Comparison of ENCODE assay signal across 28 mouse cellular contexts in the genomic region with DNA sequence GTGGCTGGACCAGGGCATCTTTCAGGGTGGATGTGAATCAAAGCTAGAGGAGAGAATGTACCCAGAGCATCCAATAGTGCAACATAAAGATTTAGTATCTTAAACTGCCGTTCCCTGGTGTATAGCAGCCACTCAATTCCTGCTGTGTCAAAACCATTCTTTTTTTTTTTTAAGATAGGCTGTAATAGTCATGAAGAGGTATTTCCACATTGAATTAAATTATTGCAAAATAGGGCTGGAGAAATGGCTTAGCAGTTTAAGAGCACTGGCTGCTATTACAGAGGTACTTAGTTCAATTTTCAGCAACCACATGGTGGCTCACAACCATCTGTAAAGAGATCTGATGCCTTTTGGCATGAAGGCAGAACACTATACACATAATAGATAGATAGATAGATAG.
"Had no signal": no experiment of that assay in that cellular context is flagged by ENCODE, and none has a peak within 500 bp of the region (broad histone marks: within the 10 kb centered on the region; RNA-seq: fewer than 3 reads in every experiment).

No protein-coding gene starts in this region.

- H3K4me1 ChIP-seq: embryonic facial prominence, embryonic 10.5 days; embryonic facial prominence, embryonic 12.5 days; embryonic facial prominence, embryonic 13.5 days; embryonic facial prominence, embryonic 15.5 days; forebrain, embryonic 10.5 days; forebrain, embryonic 12.5 days; forebrain, embryonic 13.5 days; forebrain, embryonic 15.5 days had no signal

- H3K27ac ChIP-seq: embryonic facial prominence, embryonic 10.5 days; embryonic facial prominence, embryonic 12.5 days; embryonic facial prominence, embryonic 13.5 days; embryonic facial prominence, embryonic 15.5 days; forebrain, embryonic 10.5 days; forebrain, embryonic 12.5 days; forebrain, embryonic 13.5 days; forebrain, embryonic 15.5 days; gastrocnemius, adult 2 months had no signal

- H3K36me3 ChIP-seq: embryonic facial prominence, embryonic 10.5 days; embryonic facial prominence, embryonic 12.5 days; embryonic facial prominence, embryonic 13.5 days; embryonic facial prominence, embryonic 15.5 days; forebrain, embryonic 10.5 days; forebrain, embryonic 12.5 days; forebrain, embryonic 15.5 days had no signal

- H3K4me2 ChIP-seq: embryonic facial prominence, embryonic 12.5 days; embryonic facial prominence, embryonic 13.5 days; embryonic facial prominence, embryonic 15.5 days; forebrain, embryonic 12.5 days; forebrain, embryonic 13.5 days; forebrain, embryonic 15.5 days had no signal

- ATAC-seq: forebrain, embryonic 13.5 days; forebrain, embryonic 14.5 days; forebrain, embryonic 15.5 days; forebrain, embryonic 16.5 days; forebrain, postnatal 0 days had no signal

- H3K9me3 ChIP-seq: embryonic facial prominence, embryonic 10.5 days; embryonic facial prominence, embryonic 12.5 days; embryonic facial prominence, embryonic 13.5 days; embryonic facial prominence, embryonic 15.5 days; forebrain, embryonic 10.5 days; forebrain, embryonic 12.5 days; forebrain, embryonic 13.5 days; forebrain, embryonic 15.5 days had no signal

- H3K9ac ChIP-seq: embryonic facial prominence, embryonic 12.5 days; embryonic facial prominence, embryonic 13.5 days; embryonic facial prominence, embryonic 15.5 days; forebrain, embryonic 12.5 days; forebrain, embryonic 13.5 days; forebrain, embryonic 15.5 days; forebrain, postnatal 0 days had no signal

- H3K4me3 ChIP-seq: embryonic facial prominence, embryonic 10.5 days; embryonic facial prominence, embryonic 12.5 days; embryonic facial prominence, embryonic 13.5 days; embryonic facial prominence, embryonic 15.5 days; erythroblast, embryonic 14.5 days; forebrain, embryonic 10.5 days; forebrain, embryonic 12.5 days; forebrain, embryonic 13.5 days; forebrain, embryonic 15.5 days; gastrocnemius, adult 2 months had no signal

- H3K27me3 ChIP-seq: embryonic facial prominence, embryonic 12.5 days; embryonic facial prominence, embryonic 13.5 days; embryonic facial prominence, embryonic 15.5 days; forebrain, embryonic 12.5 days; forebrain, embryonic 13.5 days; forebrain, embryonic 15.5 days had no signal

- DNase-seq: cerebellum, adult 2 months; cerebellum, adult 8-10 months; cerebellum, adult 9-10 months; cerebellum, adult 9-11 months; cerebellum, postnatal 10 days; cerebellum, postnatal 14 days; cerebellum, postnatal 25 days; cerebellum, postnatal 36 days; embryo, embryonic 11 days; forebrain, postnatal 0 days; gastrocnemius, adult 2 months; gastrocnemius, postnatal 10 days; gastrocnemius, postnatal 14 days; gastrocnemius, postnatal 25 days; gastrocnemius, postnatal 36 days; heart, adult 11 months; heart, adult 18-20 months had no signal
